Comparison of ENCODE assay signal across 8 mouse cellular contexts in the genomic region with DNA sequence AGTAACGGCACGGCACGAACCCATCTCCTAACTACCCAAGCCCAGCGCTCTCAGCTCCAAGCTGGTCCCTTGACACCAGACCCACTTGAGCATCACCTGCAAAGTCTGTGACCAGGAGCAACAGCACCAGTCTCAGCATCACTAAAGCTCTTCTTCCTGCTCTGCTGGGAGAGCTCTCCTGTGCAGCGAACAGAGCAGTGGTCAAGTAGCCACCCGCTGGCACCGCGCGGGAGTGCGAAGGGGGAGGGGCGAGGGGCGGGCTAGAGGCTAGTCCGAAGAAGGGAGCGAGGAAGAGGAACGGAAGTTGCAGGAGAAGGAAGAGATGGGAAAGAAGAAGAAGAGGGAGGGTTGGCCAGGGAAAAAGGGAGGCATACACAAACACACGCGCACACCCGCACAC. TPM values are rescaled to one million over a fixed set of nuclear protein-coding genes. Genes with fewer than 3 reads are reported as not detected.
DNase-seq lines count a peak whose midpoint lies in the region; ATAC-seq and TF ChIP-seq lines count a peak whose summit lies in the region.

A gene (minus strand): TSS at position 236 of the 400 bp plus-strand sequence.

- 4% methylated on average over 18 of the region's 18 CpGs for WGBS in embryonic facial prominence, embryonic 15.5 days
- WGBS in liver, embryonic 12.5 days (ENCODE audit: insufficient replicate concordance): 9% methylated on average over 18 of the region's 18 CpGs
- WGBS in midbrain, postnatal 0 days: 8% methylated on average over 18 of the region's 18 CpGs

- TF ChIP-seq CTCF in midbrain, postnatal 0 days (IDR thresholded peaks at IDR 0.05): no peak

- no peaks in the 10 kb centered on the region for H3K9me3 ChIP-seq in embryonic facial prominence, embryonic 15.5 days (replicated peaks)
- H3K9me3 ChIP-seq in liver, embryonic 12.5 days (replicated peaks): peaks cover 7% of the 10 kb centered on the region
- no peaks in the 10 kb centered on the region for H3K9me3 ChIP-seq in midbrain, postnatal 0 days (ENCODE audit: low read length)

- peaks cover 7% of the 10 kb centered on the region for H3K4me1 ChIP-seq in embryonic facial prominence, embryonic 15.5 days
- H3K4me1 ChIP-seq in liver, embryonic 12.5 days: peaks cover 6% of the 10 kb centered on the region; the same call in 1 of the 2 replicates
- H3K4me1 ChIP-seq in midbrain, postnatal 0 days (ENCODE audit: insufficient read depth, low read length): 0 out of 2 replicates have a peak, but pooled peaks cover 4% of the 10 kb centered on the region

- H3K27ac ChIP-seq in embryonic facial prominence, embryonic 15.5 days (replicated peaks): no peak within 1 kb of the TSS
- no peak within 1 kb of the TSS for H3K27ac ChIP-seq in liver, embryonic 12.5 days
- H3K27ac ChIP-seq in midbrain, postnatal 0 days (ENCODE audit: low read depth, low read length): no peak within 1 kb of the TSS

- no peak within 1 kb of the TSS for H3K9ac ChIP-seq in embryonic facial prominence, embryonic 15.5 days
- no peak within 1 kb of the TSS for H3K9ac ChIP-seq in liver, embryonic 12.5 days
- no peak within 1 kb of the TSS for H3K9ac ChIP-seq in midbrain, postnatal 0 days (replicated peaks; ENCODE audit: low read length, poor library complexity, severe bottlenecking)

- H3K27me3 ChIP-seq in embryonic facial prominence, embryonic 15.5 days: no peaks in the 10 kb centered on the region
- peaks cover 18% of the 10 kb centered on the region for H3K27me3 ChIP-seq in liver, embryonic 12.5 days (replicated peaks)
- H3K27me3 ChIP-seq in midbrain, postnatal 0 days (ENCODE audit: insufficient read depth, low read length): no peaks in the 10 kb centered on the region

- no peaks in the 10 kb centered on the region for H3K36me3 ChIP-seq in embryonic facial prominence, embryonic 15.5 days
- no peaks in the 10 kb centered on the region for H3K36me3 ChIP-seq in liver, embryonic 12.5 days
- no peaks in the 10 kb centered on the region for H3K36me3 ChIP-seq in midbrain, postnatal 0 days (ENCODE audit: insufficient read depth, low read length)

- peak within 1 kb of the TSS; percentile 61 for H3K4me2 ChIP-seq in embryonic facial prominence, embryonic 15.5 days (replicated peaks)
- peak within 1 kb of the TSS; percentile 53 for H3K4me2 ChIP-seq in liver, embryonic 12.5 days
- peak within 1 kb of the TSS; percentile 45 for H3K4me2 ChIP-seq in midbrain, postnatal 0 days (ENCODE audit: low read depth, low read length, poor library complexity, severe bottlenecking)

- DNase-seq in kidney, adult 18-20 months: peak; percentile 3
- no peak for DNase-seq in kidney, adult 8-10 months
- no peak for DNase-seq in midbrain, postnatal 0 days (ENCODE audit: low spot score)
- DNase-seq in spleen, adult 12 weeks (ENCODE audit: low spot score): no peak

- ATAC-seq in embryonic facial prominence, embryonic 15.5 days (ENCODE audit: insufficient number of reproducible peaks, low FRiP score, low TSS enrichment, low read depth): no peak
- peak; percentile 28 to 60; a peak in 2 of 4 replicates for ATAC-seq in hematopoietic stem cell, adult 5-6 weeks (replicated peaks in 1 of 2; ENCODE audit: insufficient read depth in 1 of 2, low FRiP score in 2 of 2, low TSS enrichment in 1 of 2, low read depth in 1 of 2, poor library complexity in 2 of 2, severe bottlenecking in 2 of 2)
- no peak for ATAC-seq in liver, embryonic 12.5 days
- no peak for ATAC-seq in midbrain, postnatal 0 days (ENCODE audit: low FRiP score)
- no peak for ATAC-seq in inflammation-experienced regulatory T-cells, adult 6 months

- H3K4me3 ChIP-seq in embryonic facial prominence, embryonic 15.5 days (replicated peaks): peak within 1 kb of the TSS; percentile 31
- peak within 1 kb of the TSS; percentile 27 for H3K4me3 ChIP-seq in liver, embryonic 12.5 days
- 0 out of 2 replicates have a peak within 1 kb of the TSS, but pooled peaks have one; percentile 16 for H3K4me3 ChIP-seq in midbrain, postnatal 0 days (ENCODE audit: low read depth, low read length)

RNA-seq across cellular contexts. Expression of the gene that starts here (rescaled TPM):
- 1.6 and 2.0 TPM in 2 replicates for polyA plus RNA-seq in embryonic facial prominence, embryonic 15.5 days (2015; fragmentation: Nextera tagmentation; extraction: Ambion mirVana)
- not detected in 2 replicates for total RNA-seq in hematopoietic stem cell, adult 5-6 weeks (2017)
- 0.23 TPM in 1 of 2 replicates, not detected in the other for polyA plus RNA-seq in liver, embryonic 12.5 days (2016; fragmentation: Nextera tagmentation; extraction: Ambion mirVana)
- not detected in 2 replicates for total RNA-seq in midbrain, postnatal 0 days (2014; rRNA removed)
- 1.1 and 1.5 TPM in 2 replicates for polyA plus RNA-seq in midbrain, postnatal 0 days (2015; fragmentation: Nextera tagmentation; extraction: Ambion mirVana)
- under 1 TPM in 1 of 3 experiments, not detected in 2; 0.63 TPM for polyA plus RNA-seq in inflammation-experienced regulatory T-cells, adult 6 months (2017; shearing (Covaris generic))

Comparison
In these comparisons a context has a peak if more than half of its experiments do, and no peak if none do; other contexts are left out.
1. Peak in ATAC-seq in hematopoietic stem cell, adult 5-6 weeks; RNA of the gene not detected or under 1 TPM.